Mouse (Mus musculus) urinary bladder, postnatal 25 days (tissue): ENCODE measurements at regions not wholly inside any gene's neighbourhood (a gene's known extent, or its start where the extent isn't known, plus 50 kb on each side); places are given as distances from the start of the nearest gene placed in this dataset.

Experiments
- DNase-seq: peaks from one replicate; pipeline ENCODE4 v3.0.0; 2022; ENCODE audit warnings: low spot score

GRCm38 (mm10) chr3:147537584-147537983 lies 685.4 kb downstream of the Ttll7 start:
- no peak for DNase-seq

- no peak for DNase-seq
Measured at GRCm38 (mm10) chr3:147532196-147532595, 680.0 kb downstream of the Ttll7 start.

- no peak for DNase-seq
Measured at GRCm38 (mm10) chr3:147531608-147532180, 679.5 kb downstream of the Ttll7 start.
